Mouse (Mus musculus) intestine, postnatal 0 days (tissue): ENCODE data around the gene Mdm2. TPM values are rescaled to one million over a fixed set of nuclear protein-coding genes. Genes with fewer than 3 reads are reported as not detected.

Source experiments
- ATAC-seq: fragments of 200-750 bp; cut with Nextera tagmentation; 2 replicates; pipeline ENCODE4 v1.8.0; 2017; ENCODE audit warnings: mild to moderate bottlenecking, moderate TSS enrichment, moderate library complexity
- H3K27ac ChIP-seq: fragments of 300-500 bp; sonication (generic); 2 replicates; pipeline ENCODE4 v1.5.1; 2014; ENCODE audit warnings: mild to moderate bottlenecking, low read depth, low read length, moderate library complexity
- H3K27me3 ChIP-seq: fragments of 300-500 bp; sonication (generic); replicated peaks from 2 replicates; pipeline ENCODE4 v1.6.1; 2014; ENCODE audit warnings: low read length, mixed read lengths; ENCODE audit not compliant: control insufficient read depth, insufficient read depth
- H3K36me3 ChIP-seq: fragments of 300-500 bp; sonication (generic); 2 replicates; pipeline ENCODE4 v1.6.1; 2014; ENCODE audit warnings: mild to moderate bottlenecking, moderate library complexity; ENCODE audit not compliant: control insufficient read depth, insufficient read depth
- H3K4me1 ChIP-seq: fragments of 300-500 bp; sonication (generic); replicated peaks from 2 replicates; pipeline ENCODE4 v1.6.1; 2014; ENCODE audit warnings: antibody characterized with exemption, low read length, mixed read lengths; ENCODE audit not compliant: control insufficient read depth, insufficient read depth
- H3K4me2 ChIP-seq: fragments of 300-500 bp; sonication (generic); replicated peaks from 2 replicates; pipeline ENCODE4 v1.6.1; 2014; ENCODE audit warnings: low read depth, mild to moderate bottlenecking, moderate library complexity
- H3K4me3 ChIP-seq: fragments of 300-500 bp; sonication (generic); 2 replicates; pipeline ENCODE4 v1.5.1; 2014; ENCODE audit warnings: low read depth, low read length
- H3K9ac ChIP-seq: fragments of 300-500 bp; sonication (generic); 2 replicates; pipeline ENCODE4 v1.6.1; 2014; ENCODE audit warnings: mild to moderate bottlenecking, low read depth, low read length
- H3K9me3 ChIP-seq: fragments of 300-500 bp; sonication (generic); 2 replicates; pipeline ENCODE4 v1.6.1; 2016; ENCODE audit warnings: mixed run types; ENCODE audit not compliant: control insufficient read depth
- CTCF ChIP-seq: sonication (generic); IDR thresholded peaks from 2 replicates; pipeline ENCODE4 v1.5.1; 2016; ENCODE audit warnings: low read depth, mild to moderate bottlenecking, control low read depth, antibody characterized with exemption, moderate library complexity
- WGBS: fragments of 180-500 bp; shearing (Covaris S2); extraction: QIAGEN DNeasy Blood & Tissue Kit; methylation state at CpG from one replicate; pipeline ENCODE4 v1.1.7; 2014; 5-methylcytosine and 5-hydroxymethylcytosine counted together
- polyA plus RNA-seq: library from polyadenylated mRNA; unstranded; fragments of >200 nt; fragmentation: Nextera tagmentation; extraction: Ambion mirVana; gene quantifications from 2 replicates; pipeline ENCODE4 v1.2.1, GENCODE M21; 2015

The Mdm2 gene
- polyA plus RNA-seq, 1 experiment from 2014 or later, result 16.5 TPM

DNA sequence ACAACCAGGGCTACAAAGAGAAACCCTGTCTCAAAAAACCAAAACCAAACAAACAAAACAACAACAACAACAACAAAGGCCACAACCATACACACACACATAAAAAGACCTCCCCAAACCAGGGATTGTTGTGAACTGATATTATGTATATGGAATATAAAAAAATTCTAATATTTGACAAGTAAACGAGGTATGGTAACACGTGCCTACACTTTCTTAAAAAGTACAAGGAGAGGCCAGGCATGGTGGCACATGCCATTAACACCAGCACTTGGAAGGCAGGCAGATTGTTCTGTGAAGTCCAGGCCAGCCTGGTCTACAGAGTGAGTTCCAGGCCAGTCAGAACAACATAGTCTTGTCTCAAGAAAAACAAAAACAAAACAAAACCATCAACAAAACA is 32.6 kb upstream of the Mdm2 start:
- no peak overlapping the region for H3K27ac ChIP-seq
- H3K9ac ChIP-seq, result no peak overlapping the region
- peaks cover 14% of the 10 kb centered on the region for H3K36me3 ChIP-seq
- H3K4me3 ChIP-seq, result no peak overlapping the region
- ATAC-seq, result no peak
- no peaks in the 10 kb centered on the region for H3K27me3 ChIP-seq
- no peak overlapping the region for H3K4me2 ChIP-seq
- H3K9me3 ChIP-seq, result no peaks in the 10 kb centered on the region
- no peak for TF ChIP-seq CTCF
- WGBS, result 90% methylated on average over 2 of the region's 2 CpGs
- no peaks in the 10 kb centered on the region for H3K4me1 ChIP-seq

DNA sequence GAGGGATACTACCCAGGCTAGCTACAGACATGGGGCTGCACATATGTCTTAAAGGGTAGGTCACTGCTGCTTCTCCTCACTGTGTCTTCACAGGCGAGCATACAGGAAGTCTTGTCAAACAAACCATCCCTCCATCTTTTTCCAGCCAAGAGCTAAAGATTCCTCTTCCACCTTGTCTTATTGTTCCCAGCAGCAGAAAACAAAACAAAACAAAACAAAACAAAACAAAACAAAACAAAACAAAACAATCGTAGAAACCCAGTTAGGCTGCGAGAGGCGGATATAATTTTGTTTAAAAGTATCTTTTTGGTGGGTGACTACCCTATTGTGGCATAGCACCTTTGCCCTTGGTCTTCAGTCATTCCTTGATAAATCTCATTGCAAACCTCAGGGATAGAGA is 32.1 kb upstream of the Mdm2 start:
- no peak for ATAC-seq
- H3K27ac ChIP-seq, result no peak overlapping the region
- 91% methylated on average over 4 of the region's 4 CpGs for WGBS
- H3K9ac ChIP-seq, result no peak overlapping the region
- H3K4me3 ChIP-seq, result no peak overlapping the region
- no peak for TF ChIP-seq CTCF
- no peaks in the 10 kb centered on the region for H3K27me3 ChIP-seq
- no peaks in the 10 kb centered on the region for H3K4me1 ChIP-seq
- no peaks in the 10 kb centered on the region for H3K9me3 ChIP-seq
- H3K36me3 ChIP-seq, result peaks cover 16% of the 10 kb centered on the region
- H3K4me2 ChIP-seq, result no peak overlapping the region

DNA sequence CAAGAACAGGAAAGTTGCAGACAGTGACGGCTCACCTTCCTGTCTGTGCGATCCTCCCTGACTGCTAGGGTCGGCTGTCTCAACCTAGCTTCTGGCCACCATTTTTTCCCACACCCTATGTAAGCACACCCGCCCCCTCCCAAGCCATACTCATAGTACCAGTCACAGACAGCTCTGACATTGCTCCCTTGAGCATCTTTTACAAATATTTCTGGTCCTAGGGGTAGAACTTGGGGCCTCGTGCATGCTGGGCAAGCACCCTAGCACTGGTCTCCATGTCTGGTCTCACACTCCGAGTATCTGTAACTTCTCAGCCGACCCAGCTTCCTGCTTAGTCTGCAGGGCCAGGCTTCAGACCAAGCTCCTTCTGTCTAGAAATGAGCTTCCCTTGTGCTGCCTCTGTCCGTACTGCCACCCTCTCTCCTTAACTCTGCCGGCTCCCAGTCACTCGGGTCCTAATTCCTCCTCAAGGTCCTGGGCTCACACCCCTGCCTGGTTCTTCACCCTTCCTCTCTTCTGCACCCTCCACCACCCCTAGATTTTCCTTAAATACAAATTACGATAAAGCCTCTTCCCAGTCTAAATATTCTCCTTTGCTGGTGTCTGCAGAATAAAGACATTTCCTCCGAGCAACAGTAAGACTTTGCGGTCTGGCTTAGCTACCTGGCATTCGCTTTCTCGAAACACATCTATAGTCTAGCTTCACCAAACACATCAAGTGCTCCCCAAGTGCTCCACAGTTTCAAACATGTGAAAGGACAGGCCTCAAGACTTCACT is 31.3 kb upstream of the Mdm2 start:
- Histone ChIP-seq H3K4me2 (no peak overlapping the region), H3K27me3 (no peaks in the 10 kb centered on the region), H3K9ac (no peak overlapping the region), H3K4me3 (no peak overlapping the region), H3K4me1 (no peaks in the 10 kb centered on the region), H3K9me3 (no peaks in the 10 kb centered on the region), H3K27ac (peak overlapping the region; percentile 8; the same call in 1 of the 2 replicates), H3K36me3 (peaks cover 16% of the 10 kb centered on the region)
- TF ChIP-seq CTCF, result no peak
- 82% methylated on average over 15 of the region's 15 CpGs for WGBS
- no peak for ATAC-seq

- no peak overlapping the region for H3K4me2 ChIP-seq
- ATAC-seq, result no peak
- no peak overlapping the region for H3K9ac ChIP-seq
- H3K4me1 ChIP-seq, result no peaks in the 10 kb centered on the region
- no peak overlapping the region for H3K4me3 ChIP-seq
- no peaks in the 10 kb centered on the region for H3K9me3 ChIP-seq
- H3K27me3 ChIP-seq, result no peaks in the 10 kb centered on the region
- H3K27ac ChIP-seq, result peak overlapping the region; percentile 8; the same call in 1 of the 2 replicates
- H3K36me3 ChIP-seq, result peaks cover 16% of the 10 kb centered on the region
- no peak for TF ChIP-seq CTCF
- WGBS, result 75% methylated on average over 9 of the region's 9 CpGs
Observed at GRCm38 (mm10) chr10:117740921-117741320, 30.4 kb upstream of the Mdm2 start.

GRCm38 (mm10) chr10:117740171-117740570 is 29.6 kb upstream of the Mdm2 start:
- Histone ChIP-seq H3K36me3 (peaks cover 16% of the 10 kb centered on the region), H3K27me3 (no peaks in the 10 kb centered on the region), H3K4me1 (no peaks in the 10 kb centered on the region), H3K4me3 (no peak overlapping the region), H3K9ac (no peak overlapping the region), H3K9me3 (no peaks in the 10 kb centered on the region), H3K4me2 (no peak overlapping the region), H3K27ac (no peak overlapping the region)
- TF ChIP-seq CTCF, result no peak
- ATAC-seq, result no peak
- WGBS, result 96% methylated on average over 10 of the region's 10 CpGs

DNA sequence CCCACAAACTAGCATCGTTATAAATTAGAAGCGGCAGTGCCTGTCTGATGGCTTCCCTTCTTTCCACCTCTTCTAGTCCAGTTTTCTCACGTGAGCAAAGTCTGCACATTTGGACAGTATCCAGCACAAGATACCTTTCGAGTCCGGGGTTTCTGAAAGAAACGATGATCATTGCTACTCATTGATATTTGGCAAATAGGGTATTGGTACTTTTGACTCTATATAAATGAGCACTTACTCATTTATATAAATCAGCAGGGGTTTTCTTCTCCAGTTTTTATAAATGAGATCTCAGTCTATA is 29.0 kb upstream of the Mdm2 start:
- Histone ChIP-seq H3K36me3 (peaks cover 16% of the 10 kb centered on the region), H3K9me3 (no peaks in the 10 kb centered on the region), H3K4me3 (no peak overlapping the region), H3K4me2 (no peak overlapping the region), H3K9ac (no peak overlapping the region), H3K4me1 (no peaks in the 10 kb centered on the region), H3K27ac (no peak overlapping the region), H3K27me3 (no peaks in the 10 kb centered on the region)
- no peak for ATAC-seq
- WGBS, result 99% methylated on average over 6 of the region's 6 CpGs
- TF ChIP-seq CTCF, result no peak
